Mouse (Mus musculus): ENCODE data around the gene Tspan4. TPM values are rescaled to one million over a fixed set of nuclear protein-coding genes. Genes with fewer than 3 reads are reported as not detected.
A peak's percentile ranks its signal among the peaks of the same experiment; 100 is the strongest.

Tspan4 gene
- polyA plus RNA-seq, 1 experiment from 2014 or later: 57.1 TPM

DNA sequence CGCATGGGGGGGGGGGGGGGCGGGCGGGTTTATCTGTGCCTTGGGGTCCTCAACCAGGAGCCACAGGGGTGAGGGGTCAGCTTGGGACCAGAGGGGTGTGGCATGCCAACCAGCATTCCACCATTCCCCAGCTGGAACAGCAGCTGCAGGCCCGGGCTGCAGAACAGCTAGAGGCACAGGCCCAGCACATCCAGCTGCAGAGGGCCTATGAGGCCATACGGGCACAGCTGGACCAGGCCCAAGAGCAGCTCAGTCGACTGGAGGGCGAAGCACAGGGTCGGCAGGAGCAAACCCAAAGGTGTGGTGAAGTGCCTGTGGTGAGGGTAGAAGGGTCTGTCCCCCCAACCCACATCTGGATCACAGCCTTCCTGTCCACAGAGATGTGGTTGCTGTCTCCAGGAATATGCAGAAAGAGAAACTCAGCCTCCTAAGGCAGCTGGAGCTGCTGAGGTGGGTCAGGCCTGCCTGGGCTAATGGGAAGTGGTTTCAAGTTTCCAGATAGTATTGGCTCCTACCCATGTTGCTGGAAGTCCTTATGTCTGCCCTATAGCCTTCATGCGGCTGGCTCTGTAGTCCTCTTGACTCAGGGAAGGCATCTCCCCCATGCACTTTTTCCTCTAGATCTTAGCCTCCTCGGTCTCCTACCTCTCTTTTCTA lies 9.5 kb upstream of the Tspan4 start:
- WGBS: 34% methylated on average over 10 of the region's 10 CpGs
- no peak for ATAC-seq (ENCODE audit: low read depth)
- Histone ChIP-seq H3K4me3 (no peak overlapping the region), H3K4me1 (replicated peaks) (peaks cover 56% of the 10 kb centered on the region), H3K9ac (no peak overlapping the region), H3K36me3 (peaks cover 11% of the 10 kb centered on the region), H3K27me3 (peaks cover 66% of the 10 kb centered on the region), H3K27ac (replicated peaks) (no peak overlapping the region), H3K4me2 (no peak overlapping the region), H3K9me3 (no peaks in the 10 kb centered on the region)

DNA sequence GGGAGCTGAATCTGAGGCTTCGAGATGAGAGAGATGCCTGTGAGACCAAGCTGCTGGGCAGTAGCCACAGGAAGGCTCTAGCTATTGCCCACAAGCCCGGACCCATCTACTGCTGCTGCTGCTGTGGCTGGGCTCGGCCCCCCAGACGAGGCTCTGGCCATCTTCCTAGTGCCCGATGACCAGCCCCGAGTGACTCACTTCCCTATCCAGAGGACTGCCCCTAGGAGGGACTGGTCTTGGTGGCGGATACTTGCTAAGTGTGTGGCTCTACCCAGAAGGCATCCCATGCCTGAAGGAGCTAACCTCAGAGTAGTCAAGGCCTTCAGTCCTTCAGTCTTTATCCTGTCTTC lies 9.0 kb upstream of the Tspan4 start:
- Histone ChIP-seq H3K4me3 (no peak overlapping the region), H3K9ac (no peak overlapping the region), H3K36me3 (peaks cover 16% of the 10 kb centered on the region), H3K27me3 (peaks cover 61% of the 10 kb centered on the region), H3K4me1 (replicated peaks) (peaks cover 60% of the 10 kb centered on the region), H3K9me3 (no peaks in the 10 kb centered on the region), H3K4me2 (no peak overlapping the region), H3K27ac (replicated peaks) (no peak overlapping the region)
- no peak for ATAC-seq (ENCODE audit: low read depth)
- WGBS: 78% methylated on average over 7 of the region's 7 CpGs

DNA sequence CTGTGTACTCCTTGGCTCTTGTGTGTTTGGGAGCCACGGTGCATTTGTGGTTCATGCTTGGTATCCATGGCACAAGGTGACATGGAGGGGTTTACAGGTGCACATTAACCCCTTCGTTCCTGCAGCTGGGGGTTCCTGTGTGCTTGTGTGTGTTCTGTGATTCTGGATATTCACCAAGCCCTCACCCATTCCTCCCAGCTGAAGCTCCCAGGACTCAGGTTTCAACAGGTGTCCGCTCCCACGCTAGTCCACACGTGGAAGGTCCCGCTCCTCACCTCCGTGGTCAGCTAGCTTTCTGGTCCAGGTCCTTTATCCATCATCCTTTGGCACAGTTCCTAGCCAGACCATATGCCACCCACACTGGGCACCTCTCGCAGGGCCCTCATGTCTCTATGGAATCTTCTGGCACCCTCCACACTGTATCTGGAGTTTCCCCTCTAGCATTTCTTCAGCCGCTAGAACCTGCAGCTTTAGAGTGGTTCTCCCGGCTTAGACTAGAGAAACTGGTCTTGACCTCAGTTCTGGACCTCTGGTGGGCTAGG lies 8.4 kb upstream of the Tspan4 start:
- H3K9ac ChIP-seq: peak overlapping the region; percentile 81
- ATAC-seq (ENCODE audit: low read depth): no peak
- H3K36me3 ChIP-seq: peaks cover 22% of the 10 kb centered on the region
- no peak overlapping the region for H3K27ac ChIP-seq (replicated peaks)
- H3K4me3 ChIP-seq: peak overlapping the region; percentile 61
- no peaks in the 10 kb centered on the region for H3K9me3 ChIP-seq
- WGBS: 61% methylated on average over 10 of the region's 10 CpGs
- H3K4me2 ChIP-seq: peak overlapping the region; percentile 75
- H3K27me3 ChIP-seq: peaks cover 54% of the 10 kb centered on the region
- H3K4me1 ChIP-seq (replicated peaks): peaks cover 61% of the 10 kb centered on the region

DNA sequence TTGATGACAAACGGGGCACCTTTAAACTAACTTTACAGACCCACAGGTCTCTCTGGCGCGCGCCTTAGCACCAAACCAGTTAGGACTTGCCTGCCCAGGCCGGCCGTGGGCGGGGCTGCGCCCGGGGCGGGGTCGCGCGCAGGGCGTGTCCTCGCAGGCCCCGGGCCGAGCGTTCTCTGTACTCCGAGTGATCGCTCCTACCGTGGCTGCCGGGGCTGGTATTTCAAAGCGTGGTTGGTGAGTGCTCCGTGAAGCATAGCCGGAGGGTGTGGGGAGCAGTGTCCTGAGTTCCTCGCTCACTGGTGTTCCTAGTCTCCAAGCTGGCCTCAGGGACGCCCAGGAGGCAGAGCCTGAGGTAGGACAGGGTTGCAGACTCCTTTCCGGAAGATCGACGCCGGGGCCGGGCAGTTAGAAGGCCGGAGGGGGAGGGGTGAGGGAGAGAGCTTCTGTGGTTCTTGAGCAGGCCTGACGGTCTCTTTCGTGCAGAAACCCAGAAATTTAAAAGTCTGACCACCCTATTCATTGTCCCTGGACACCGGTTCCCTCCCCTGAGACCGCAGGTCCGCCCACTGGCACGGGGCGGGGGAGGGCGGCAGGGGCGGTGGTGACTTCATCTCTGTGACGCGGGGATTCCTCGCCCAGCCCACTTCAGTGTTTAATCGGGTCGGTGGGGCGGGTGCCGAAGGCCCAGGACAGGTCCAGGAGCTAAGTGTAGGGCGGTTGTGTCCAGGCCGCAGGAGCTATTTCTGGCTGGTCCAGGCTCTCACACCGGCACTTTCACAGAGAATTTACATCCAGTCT lies 7.6 kb upstream of the Tspan4 start, which contains the start of gene Cd151:
Gene Cd151, plus strand, starts transcription at position 163 of the 801 bp plus-strand sequence.
- H3K27me3 ChIP-seq: peaks cover 47% of the 10 kb centered on the region
- WGBS: 1% methylated on average over 52 of the region's 52 CpGs
- H3K4me2 ChIP-seq: peak within 1 kb of the TSS; percentile 75
- H3K4me3 ChIP-seq: peak within 1 kb of the TSS; percentile 61
- peak within 1 kb of the TSS; percentile 81 for H3K9ac ChIP-seq
- peaks cover 28% of the 10 kb centered on the region for H3K36me3 ChIP-seq
- H3K4me1 ChIP-seq (replicated peaks): peaks cover 55% of the 10 kb centered on the region
- H3K9me3 ChIP-seq: no peaks in the 10 kb centered on the region
- H3K27ac ChIP-seq (replicated peaks): peak within 1 kb of the TSS; percentile 94
- peak; percentile 54 for ATAC-seq (ENCODE audit: low read depth)

DNA sequence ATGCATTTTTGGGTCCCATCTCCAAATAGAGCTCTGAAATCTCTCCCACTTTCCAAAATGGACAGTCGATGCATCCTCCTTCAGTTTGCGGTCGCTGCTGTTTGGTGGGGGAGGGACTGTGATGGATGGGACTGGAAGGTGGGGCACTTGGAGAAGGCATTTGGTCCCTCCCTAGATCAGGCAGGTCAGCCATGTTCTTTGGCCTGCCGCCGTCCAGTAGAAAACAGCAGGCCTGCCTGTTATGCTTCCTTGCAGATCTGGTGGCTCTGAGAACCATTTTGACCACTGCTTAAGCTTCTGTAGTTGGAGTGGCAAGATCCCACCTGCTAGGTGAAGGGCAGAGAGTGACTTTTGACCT lies 6.9 kb upstream of the Tspan4 start:
- H3K4me1 ChIP-seq (replicated peaks): peaks cover 55% of the 10 kb centered on the region
- H3K36me3 ChIP-seq: peaks cover 34% of the 10 kb centered on the region
- H3K9me3 ChIP-seq: no peaks in the 10 kb centered on the region
- peak overlapping the region; percentile 94 for H3K27ac ChIP-seq (replicated peaks)
- ATAC-seq (ENCODE audit: low read depth): peak; percentile 17; the same call in 1 of the 2 replicates
- peak overlapping the region; percentile 75 for H3K4me2 ChIP-seq
- H3K27me3 ChIP-seq: peaks cover 39% of the 10 kb centered on the region
- H3K4me3 ChIP-seq: peak overlapping the region; percentile 61
- peak overlapping the region; percentile 81 for H3K9ac ChIP-seq
- 16% methylated on average over 5 of the region's 5 CpGs for WGBS

DNA sequence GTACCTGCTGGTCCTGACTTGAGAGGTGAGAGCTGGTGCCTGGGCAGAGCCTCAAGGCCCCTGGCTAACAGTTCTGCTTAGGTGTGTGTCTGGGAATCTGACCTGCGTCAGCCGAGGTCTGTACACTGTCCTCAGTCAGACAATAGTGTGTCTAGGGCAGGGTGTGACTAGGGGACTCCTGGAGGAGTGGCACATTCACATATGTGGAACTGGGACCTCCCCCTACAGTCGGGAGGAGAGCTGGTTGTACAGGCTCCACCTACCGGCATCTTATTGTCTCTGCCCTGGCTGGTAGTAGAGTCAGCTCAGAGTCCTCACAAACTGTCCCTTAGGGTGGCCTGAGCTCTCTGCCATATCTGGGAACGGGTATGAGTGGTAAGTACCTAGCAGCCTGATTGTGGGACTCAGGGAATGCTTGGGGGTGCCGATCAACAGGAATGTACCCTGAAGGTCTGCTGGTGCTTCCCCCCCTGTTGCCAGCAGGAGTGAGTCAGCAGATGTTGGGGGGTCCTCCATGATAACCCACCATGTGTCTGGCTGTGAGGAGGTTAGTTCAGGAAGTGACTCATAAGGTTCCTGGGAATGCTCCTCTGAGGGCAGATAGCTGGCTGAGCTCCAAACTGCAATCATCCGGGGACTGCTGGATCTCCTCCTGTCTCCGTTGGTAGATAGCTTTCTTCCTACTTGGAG lies 6.4 kb upstream of the Tspan4 start:
- Histone ChIP-seq H3K9ac (peak overlapping the region; percentile 81), H3K9me3 (no peaks in the 10 kb centered on the region), H3K4me1 (replicated peaks) (peaks cover 60% of the 10 kb centered on the region), H3K27ac (replicated peaks) (peak overlapping the region; percentile 94), H3K36me3 (peaks cover 34% of the 10 kb centered on the region), H3K27me3 (peaks cover 34% of the 10 kb centered on the region), H3K4me3 (peak overlapping the region; percentile 61), H3K4me2 (peak overlapping the region; percentile 75)
- WGBS: 14% methylated on average over 8 of the region's 8 CpGs
- ATAC-seq (ENCODE audit: low read depth): peak; percentile 87

DNA sequence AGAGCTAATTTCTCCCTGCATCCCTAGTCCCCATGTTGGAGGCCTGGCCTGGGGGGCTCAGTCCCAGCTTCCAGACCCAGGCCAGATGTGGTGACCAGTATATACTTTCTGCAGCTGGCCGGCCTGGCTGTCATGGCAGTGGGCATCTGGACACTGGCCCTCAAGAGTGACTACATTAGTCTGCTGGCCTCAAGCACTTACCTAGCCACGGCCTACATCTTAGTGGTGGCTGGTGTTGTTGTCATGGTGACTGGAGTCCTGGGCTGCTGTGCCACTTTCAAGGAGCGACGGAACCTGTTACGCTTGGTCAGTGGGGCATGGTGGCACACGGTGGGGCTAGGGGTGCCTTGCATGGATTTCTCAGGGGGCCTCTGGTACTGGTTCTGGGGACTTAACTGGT lies 5.7 kb upstream of the Tspan4 start:
- Histone ChIP-seq H3K36me3 (peaks cover 34% of the 10 kb centered on the region), H3K4me3 (peak overlapping the region; percentile 61), H3K9me3 (no peaks in the 10 kb centered on the region), H3K4me2 (peak overlapping the region; percentile 75), H3K9ac (peak overlapping the region; percentile 81), H3K4me1 (replicated peaks) (peaks cover 67% of the 10 kb centered on the region), H3K27ac (replicated peaks) (peak overlapping the region; percentile 94), H3K27me3 (peaks cover 27% of the 10 kb centered on the region)
- no peak for ATAC-seq (ENCODE audit: low read depth)
- 79% methylated on average over 6 of the region's 6 CpGs for WGBS

DNA sequence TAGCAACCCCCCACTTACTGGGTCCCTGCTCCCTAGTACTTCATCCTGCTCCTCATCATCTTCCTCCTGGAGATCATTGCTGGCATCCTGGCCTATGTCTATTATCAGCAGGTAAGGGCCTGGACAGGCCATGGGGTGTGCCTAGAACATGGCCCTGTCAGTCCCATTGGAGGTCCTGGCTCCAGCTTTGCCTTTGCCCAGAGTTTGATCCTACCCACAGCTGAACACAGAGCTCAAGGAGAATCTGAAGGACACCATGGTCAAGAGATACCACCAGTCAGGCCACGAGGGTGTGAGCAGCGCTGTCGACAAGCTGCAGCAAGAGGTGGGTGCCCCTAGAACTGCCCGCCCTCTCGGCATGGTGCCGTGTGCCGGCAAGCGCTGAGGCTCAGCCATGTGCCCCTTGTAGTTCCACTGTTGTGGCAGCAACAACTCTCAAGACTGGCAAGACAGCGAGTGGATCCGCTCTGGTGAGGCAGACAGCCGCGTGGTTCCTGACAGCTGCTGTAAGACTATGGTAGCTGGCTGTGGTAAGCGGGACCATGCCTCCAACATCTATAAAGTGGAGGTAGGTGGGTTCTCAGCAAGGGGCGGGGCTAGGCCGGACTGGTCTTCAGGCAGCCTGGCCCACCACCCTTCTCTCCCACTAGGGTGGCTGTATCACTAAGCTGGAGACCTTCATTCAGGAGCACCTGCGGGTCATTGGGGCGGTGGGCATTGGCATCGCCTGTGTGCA lies 5.0 kb upstream of the Tspan4 start:
- 0 out of 2 replicates have a peak overlapping the region, but pooled peaks have one; percentile 61 for H3K4me3 ChIP-seq
- no peak for ATAC-seq (ENCODE audit: low read depth)
- H3K4me1 ChIP-seq (replicated peaks): peaks cover 63% of the 10 kb centered on the region
- 91% methylated on average over 18 of the region's 18 CpGs for WGBS
- peaks cover 34% of the 10 kb centered on the region for H3K36me3 ChIP-seq
- peak overlapping the region; percentile 81 for H3K9ac ChIP-seq
- peaks cover 20% of the 10 kb centered on the region for H3K27me3 ChIP-seq
- peak overlapping the region; percentile 75 for H3K4me2 ChIP-seq
- H3K27ac ChIP-seq (replicated peaks): 0 out of 2 replicates have a peak overlapping the region, but pooled peaks have one; percentile 94
- H3K9me3 ChIP-seq: no peaks in the 10 kb centered on the region

DNA sequence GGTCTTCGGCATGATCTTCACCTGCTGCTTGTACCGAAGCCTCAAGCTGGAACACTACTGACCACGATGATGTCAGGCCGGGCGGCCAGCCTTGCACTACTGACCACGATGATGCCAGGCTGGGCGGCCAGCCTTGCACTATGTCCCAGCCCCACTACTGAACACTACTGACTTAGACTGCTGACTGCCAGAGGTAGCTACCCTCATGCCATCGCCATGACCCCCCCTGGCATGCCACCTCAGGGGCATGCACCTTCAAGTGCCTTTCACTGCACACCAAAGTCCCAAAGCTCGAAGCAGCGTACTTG lies 4.4 kb upstream of the Tspan4 start:
- H3K4me2 ChIP-seq: no peak overlapping the region
- H3K36me3 ChIP-seq: peaks cover 34% of the 10 kb centered on the region
- peaks cover 64% of the 10 kb centered on the region for H3K4me1 ChIP-seq (replicated peaks)
- no peak overlapping the region for H3K9ac ChIP-seq
- peaks cover 16% of the 10 kb centered on the region for H3K27me3 ChIP-seq
- 92% methylated on average over 10 of the region's 10 CpGs for WGBS
- no peak for ATAC-seq (ENCODE audit: low read depth)
- no peaks in the 10 kb centered on the region for H3K9me3 ChIP-seq
- no peak overlapping the region for H3K4me3 ChIP-seq
- no peak overlapping the region for H3K27ac ChIP-seq (replicated peaks)

DNA sequence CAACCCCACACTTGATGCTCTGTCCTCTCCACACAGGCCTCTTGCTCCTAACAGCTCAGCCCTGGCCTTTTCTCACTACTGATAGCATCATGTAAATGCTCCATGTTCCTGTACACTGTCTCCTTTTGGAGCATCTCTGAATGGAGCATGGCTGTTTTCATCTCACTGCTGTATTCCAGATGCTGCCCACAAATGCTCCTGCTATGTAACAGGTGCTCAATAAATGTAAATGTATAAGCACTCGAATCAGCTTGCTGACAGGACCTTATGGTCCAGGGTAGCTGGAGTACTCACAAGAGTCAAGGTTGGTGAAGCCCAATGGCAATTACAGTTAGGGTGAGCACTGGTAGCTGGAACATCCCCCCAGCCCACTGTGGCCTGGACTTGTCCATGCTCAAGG lies 3.8 kb upstream of the Tspan4 start:
- no peak overlapping the region for H3K4me2 ChIP-seq
- H3K36me3 ChIP-seq: peaks cover 34% of the 10 kb centered on the region
- H3K9ac ChIP-seq: no peak overlapping the region
- 96% methylated on average over 1 of the region's 1 CpGs for WGBS
- H3K27ac ChIP-seq (replicated peaks): no peak overlapping the region
- no peaks in the 10 kb centered on the region for H3K9me3 ChIP-seq
- no peak for ATAC-seq (ENCODE audit: low read depth)
- peaks cover 16% of the 10 kb centered on the region for H3K27me3 ChIP-seq
- H3K4me3 ChIP-seq: no peak overlapping the region
- peaks cover 70% of the 10 kb centered on the region for H3K4me1 ChIP-seq (replicated peaks)

DNA sequence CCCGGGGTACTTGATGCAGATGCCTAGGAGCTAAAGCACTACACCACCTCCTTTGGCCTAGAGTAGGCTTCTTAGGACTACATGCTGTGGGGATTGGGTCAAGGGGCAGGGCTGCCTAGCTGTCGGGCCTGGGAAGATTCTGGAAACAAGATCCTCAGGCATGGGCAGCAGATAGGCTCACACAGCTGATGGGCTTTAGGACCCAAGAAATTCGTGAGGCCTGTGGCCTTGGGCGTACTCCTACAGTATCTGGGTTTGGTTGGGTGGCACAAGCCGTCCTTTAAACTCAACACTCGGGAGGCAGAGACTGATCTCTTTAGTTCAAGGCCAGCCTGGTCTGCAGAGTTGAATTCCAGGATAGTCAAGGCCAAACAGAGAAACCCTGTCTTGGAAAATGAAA lies 2.8 kb upstream of the Tspan4 start:
- H3K27me3 ChIP-seq: peaks cover 16% of the 10 kb centered on the region
- H3K4me3 ChIP-seq: no peak overlapping the region
- 0 out of 2 replicates have a peak overlapping the region, but pooled peaks have one; percentile 17 for H3K9ac ChIP-seq
- H3K36me3 ChIP-seq: peaks cover 34% of the 10 kb centered on the region
- H3K9me3 ChIP-seq: no peaks in the 10 kb centered on the region
- H3K4me2 ChIP-seq: no peak overlapping the region
- H3K4me1 ChIP-seq (replicated peaks): peaks cover 71% of the 10 kb centered on the region
- no peak for ATAC-seq (ENCODE audit: low read depth)
- no peak overlapping the region for H3K27ac ChIP-seq (replicated peaks)
- 85% methylated on average over 6 of the region's 6 CpGs for WGBS

Data from neural tube, embryonic 13.5 days (tissue).